Mouse (Mus musculus) myocyte (in vitro differentiated cells): Measurements from ENCODE around the gene Glipr2. TPM values are rescaled to one million over a fixed set of nuclear protein-coding genes. Genes with fewer than 3 reads are reported as not detected.

Experiments used
- H3K27me3 ChIP-seq: one replicate; pipeline ENCODE4 v1.6.1; 2011; ENCODE audit not compliant: control insufficient read depth, insufficient read depth, insufficient read length
- H3K36me3 ChIP-seq: one replicate; pipeline ENCODE4 v1.6.1; 2011; ENCODE audit not compliant: control insufficient read depth, insufficient read depth
- H3K4me2 ChIP-seq: one replicate; pipeline ENCODE4 v1.6.1; 2011; ENCODE audit warnings: low read depth, control low read depth
- H3K4me3 ChIP-seq: one replicate; pipeline ENCODE4 v1.5.1; 2011; ENCODE audit warnings: mild to moderate bottlenecking, control low read depth, moderate library complexity
- H3K79me2 ChIP-seq: one replicate; pipeline ENCODE4 v1.6.1; 2011; ENCODE audit not compliant: control insufficient read depth, insufficient read depth
- H3ac ChIP-seq: one replicate; pipeline ENCODE4 v1.6.1; 2011; ENCODE audit not compliant: control insufficient read depth, insufficient read length
- CEBPB ChIP-seq: IDR thresholded peaks from 2 replicates; pipeline ENCODE4 v1.6.1; 2011; ENCODE audit warnings: mild to moderate bottlenecking, moderate library complexity; ENCODE audit not compliant: poor library complexity, insufficient read depth, severe bottlenecking
- E2F4 ChIP-seq: IDR thresholded peaks from one replicate; pipeline ENCODE4 v1.6.1; 2011; ENCODE audit warnings: mild to moderate bottlenecking, control low read depth, moderate library complexity; ENCODE audit not compliant: insufficient read depth
- MAX ChIP-seq: IDR thresholded peaks from one replicate; pipeline ENCODE4 v1.6.1; 2011; ENCODE audit warnings: low read depth, mild to moderate bottlenecking, control low read depth
- MYOD1 ChIP-seq, 3 experiments: IDR thresholded peaks; one replicate each; pipeline ENCODE4 v1.6.1; 2011; ENCODE audit warnings: control low read depth in 2 of 3, low read depth in 2 of 3, mild to moderate bottlenecking in 2 of 3, moderate library complexity in 1 of 3; ENCODE audit not compliant: insufficient read length in 2 of 3, control insufficient read depth in 1 of 3
- MYOG ChIP-seq, 3 experiments: IDR thresholded peaks; one replicate each; pipeline ENCODE4 v1.6.1; 2011; ENCODE audit warnings: control low read depth in 2 of 3, low read depth in 2 of 3, mild to moderate bottlenecking in 2 of 3; ENCODE audit not compliant: insufficient read length in 2 of 3, control insufficient read depth in 1 of 3, insufficient read depth in 1 of 3
- POLR2A ChIP-seq: IDR thresholded peaks from one replicate; pipeline ENCODE4 v1.6.1; 2011; ENCODE audit warnings: low read depth, mild to moderate bottlenecking, control low read depth, moderate library complexity; ENCODE audit not compliant: insufficient read length
- POLR2AphosphoS2 ChIP-seq: IDR thresholded peaks from one replicate; pipeline ENCODE4 v1.6.1; 2011; ENCODE audit warnings: low read depth, control low read depth; ENCODE audit not compliant: insufficient read length
- REST ChIP-seq: IDR thresholded peaks from one replicate; pipeline ENCODE4 v1.6.1; 2011; ENCODE audit warnings: mild to moderate bottlenecking, control low read depth, moderate library complexity; ENCODE audit not compliant: insufficient read depth, insufficient read length
- SRF ChIP-seq: IDR thresholded peaks from one replicate; pipeline ENCODE4 v1.6.1; 2011; ENCODE audit warnings: low read depth; ENCODE audit not compliant: control insufficient read depth, insufficient read length
- TCF12 ChIP-seq: IDR thresholded peaks from one replicate; pipeline ENCODE4 v1.6.1; 2011; ENCODE audit warnings: mild to moderate bottlenecking, control low read depth; ENCODE audit not compliant: poor library complexity, insufficient read depth, severe bottlenecking
- TCF3 ChIP-seq: IDR thresholded peaks from one replicate; pipeline ENCODE4 v1.6.1; 2011; ENCODE audit warnings: low read depth, control low read depth; ENCODE audit not compliant: insufficient read length
- USF1 ChIP-seq: IDR thresholded peaks from one replicate; pipeline ENCODE4 v1.6.1; 2011; ENCODE audit warnings: low read depth, mild to moderate bottlenecking, control low read depth, moderate library complexity
- polyA plus RNA-seq: library from polyadenylated mRNA; unstranded; fragments of >200 nt; fragmentation: generic; extraction: Trizol; gene quantifications from one replicate; pipeline ENCODE4 v1.2.1, GENCODE M21; 2012; ENCODE audit warnings: missing spikeins

The Glipr2 gene
- polyA plus RNA-seq, 1 experiment: 113 TPM

DNA sequence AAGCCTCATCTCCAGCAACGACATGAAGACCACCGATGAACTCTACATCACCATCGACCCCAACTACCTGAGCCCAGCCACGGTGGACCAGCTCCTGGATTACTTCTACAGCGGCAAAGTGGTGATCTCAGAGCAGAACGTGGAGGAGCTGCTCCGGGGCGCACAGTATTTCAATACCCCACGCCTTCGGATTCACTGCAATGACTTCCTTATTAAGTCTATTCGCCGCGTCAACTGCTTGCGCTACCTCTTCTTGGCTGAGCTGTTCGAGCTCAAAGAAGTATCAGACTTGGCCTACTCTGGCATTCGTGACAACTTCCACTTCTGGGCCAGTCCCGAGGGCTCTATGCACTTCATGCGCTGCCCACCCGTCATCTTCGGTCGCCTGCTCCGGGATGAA, 26.6 kb downstream of the Glipr2 start:
- H3K4me2 ChIP-seq: no peak overlapping the region
- no peak overlapping the region for H3K4me3 ChIP-seq
- no peaks in the 10 kb centered on the region for H3K27me3 ChIP-seq
- peaks cover 13% of the 10 kb centered on the region for H3K36me3 ChIP-seq
- no peaks in the 10 kb centered on the region for H3K79me2 ChIP-seq
- TF ChIP-seq MAX: no peak
- no peak for TF ChIP-seq MYOD1 (IDR thresholded peaks at IDR 0.05; ENCODE audit: control insufficient read depth in 1 of 3, insufficient read length in 2 of 3, low read depth in 2 of 3)
- no peak for TF ChIP-seq USF1
- no peak for TF ChIP-seq E2F4
- no peak overlapping the region for H3ac ChIP-seq

DNA sequence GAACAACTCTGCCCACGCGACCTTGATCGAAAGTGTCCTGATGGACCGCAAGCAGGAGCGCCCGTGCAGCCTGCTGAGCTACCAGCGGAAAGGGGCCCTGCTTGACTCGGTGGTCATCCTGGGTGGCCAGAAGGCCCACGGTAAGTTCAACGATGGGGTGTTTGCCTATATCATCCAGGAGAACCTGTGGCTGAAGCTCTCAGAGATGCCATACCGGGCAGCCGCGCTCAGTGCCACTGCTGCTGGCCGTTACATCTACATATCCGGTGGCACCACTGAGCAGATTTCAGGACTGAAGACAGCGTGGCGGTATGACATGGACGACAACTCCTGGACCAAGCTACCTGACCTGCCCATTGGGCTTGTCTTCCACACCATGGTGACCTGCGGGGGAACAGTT, 27.1 kb downstream of the Glipr2 start:
- no peak overlapping the region for H3K4me2 ChIP-seq
- TF ChIP-seq CEBPB (no peak), POLR2AphosphoS2 (no peak), MAX (no peak), MYOD1 (IDR thresholded peaks at IDR 0.05; ENCODE audit: control insufficient read depth in 1 of 3, insufficient read length in 2 of 3, low read depth in 2 of 3) (no peak), SRF (no peak), E2F4 (no peak), REST (no peak), MYOG (IDR thresholded peaks at IDR 0.05; ENCODE audit: control insufficient read depth in 1 of 3, insufficient read depth in 1 of 3, insufficient read length in 2 of 3, low read depth in 2 of 3) (no peak), TCF12 (no peak), TCF3 (no peak), USF1 (no peak), POLR2A (no peak)
- no peak overlapping the region for H3K4me3 ChIP-seq
- no peaks in the 10 kb centered on the region for H3K27me3 ChIP-seq
- no peak overlapping the region for H3ac ChIP-seq
- H3K36me3 ChIP-seq: peaks cover 7% of the 10 kb centered on the region
- no peaks in the 10 kb centered on the region for H3K79me2 ChIP-seq

DNA sequence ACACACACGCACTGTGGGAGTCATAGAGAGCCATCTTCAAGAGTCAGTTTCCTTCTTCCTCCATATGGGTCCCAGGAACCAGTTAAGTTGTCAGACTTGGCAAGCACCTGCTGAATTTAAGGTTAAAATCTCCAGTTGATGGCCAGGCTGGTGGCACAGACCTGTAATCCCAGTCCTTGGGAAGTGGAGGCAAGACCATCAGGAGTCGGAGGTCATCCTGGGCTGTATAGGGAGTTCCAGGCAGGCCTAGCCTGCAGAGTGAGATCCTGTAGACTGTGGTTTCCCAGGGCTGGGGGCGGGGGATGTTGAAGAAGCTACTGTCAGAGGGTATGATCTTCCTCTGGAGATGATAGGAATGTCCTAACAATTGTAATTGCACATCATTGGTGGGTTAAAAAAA, 31.8 kb downstream of the Glipr2 start:
- TF ChIP-seq POLR2A (no peak), SRF (no peak), MYOG (IDR thresholded peaks at IDR 0.05; ENCODE audit: control insufficient read depth in 1 of 3, insufficient read depth in 1 of 3, insufficient read length in 2 of 3, low read depth in 2 of 3) (no peak), E2F4 (no peak), MYOD1 (IDR thresholded peaks at IDR 0.05; ENCODE audit: control insufficient read depth in 1 of 3, insufficient read length in 2 of 3, low read depth in 2 of 3) (no peak), TCF12 (no peak), MAX (no peak), TCF3 (no peak)
- Histone ChIP-seq H3K79me2 (no peaks in the 10 kb centered on the region), H3ac (no peak overlapping the region), H3K4me3 (no peak overlapping the region), H3K27me3 (no peaks in the 10 kb centered on the region), H3K36me3 (no peaks in the 10 kb centered on the region), H3K4me2 (no peak overlapping the region)

DNA sequence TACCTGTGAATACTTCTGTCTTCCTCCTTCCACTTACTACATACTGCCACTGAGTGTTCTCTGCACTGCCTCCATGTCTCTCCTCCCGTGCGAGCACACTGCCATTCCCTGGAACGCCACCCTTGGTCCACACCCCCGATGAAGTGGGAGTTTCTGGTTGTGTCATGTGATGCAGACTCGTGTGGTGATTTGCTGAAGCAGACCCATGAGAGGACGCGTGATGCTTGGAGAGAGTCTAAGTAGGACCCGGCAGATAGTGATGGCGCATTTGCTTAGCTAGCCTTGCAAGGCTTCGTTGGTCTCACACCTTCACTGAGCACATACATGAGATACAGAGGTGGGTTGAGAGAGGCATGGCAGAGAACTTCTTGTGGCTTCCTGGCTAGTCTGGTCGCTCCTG, 35.9 kb downstream of the Glipr2 start:
- H3K4me3 ChIP-seq: no peak overlapping the region
- H3K4me2 ChIP-seq: no peak overlapping the region
- H3ac ChIP-seq: no peak overlapping the region
- H3K36me3 ChIP-seq: no peaks in the 10 kb centered on the region
- no peaks in the 10 kb centered on the region for H3K79me2 ChIP-seq
- H3K27me3 ChIP-seq: no peaks in the 10 kb centered on the region
- TF ChIP-seq USF1: no peak
- no peak for TF ChIP-seq REST
- no peak for TF ChIP-seq SRF
- TF ChIP-seq MYOG (IDR thresholded peaks at IDR 0.05; ENCODE audit: control insufficient read depth in 1 of 3, insufficient read depth in 1 of 3, insufficient read length in 2 of 3, low read depth in 2 of 3): no peak
- TF ChIP-seq CEBPB: no peak
- TF ChIP-seq POLR2A: no peak
- TF ChIP-seq MYOD1 (IDR thresholded peaks at IDR 0.05; ENCODE audit: control insufficient read depth in 1 of 3, insufficient read length in 2 of 3, low read depth in 2 of 3): no peak
- no peak for TF ChIP-seq POLR2AphosphoS2
- no peak for TF ChIP-seq TCF12
- TF ChIP-seq TCF3: no peak
- TF ChIP-seq E2F4: no peak

DNA sequence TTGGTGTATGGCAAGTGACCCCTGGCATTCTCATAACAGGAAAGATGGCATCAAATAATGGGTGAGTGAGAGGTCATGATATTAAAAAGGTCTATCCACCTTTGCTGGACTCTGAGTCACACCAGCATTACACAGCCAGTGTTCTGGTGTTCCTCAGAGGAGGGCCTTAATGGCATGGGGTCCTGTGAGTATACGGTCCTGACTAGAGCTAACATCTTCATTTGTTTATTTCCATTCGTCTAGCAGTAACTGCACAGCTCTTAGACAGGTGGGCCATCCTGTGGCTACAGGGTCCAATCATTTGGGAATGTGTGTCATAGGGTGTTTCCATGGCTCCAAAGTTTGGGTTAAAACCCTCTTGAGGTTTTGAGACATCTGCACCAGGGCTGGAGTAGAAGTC, 37.1 kb downstream of the Glipr2 start:
- no peaks in the 10 kb centered on the region for H3K27me3 ChIP-seq
- H3K4me3 ChIP-seq: no peak overlapping the region
- no peaks in the 10 kb centered on the region for H3K79me2 ChIP-seq
- TF ChIP-seq SRF (no peak), TCF12 (no peak), CEBPB (no peak), MYOD1 (IDR thresholded peaks at IDR 0.05; ENCODE audit: control insufficient read depth in 1 of 3, insufficient read length in 2 of 3, low read depth in 2 of 3) (no peak), POLR2AphosphoS2 (no peak), USF1 (no peak), E2F4 (no peak)
- H3ac ChIP-seq: no peak overlapping the region
- no peak overlapping the region for H3K4me2 ChIP-seq
- H3K36me3 ChIP-seq: no peaks in the 10 kb centered on the region
